Mouse (Mus musculus) liver, embryonic 18 days (tissue): ENCODE measurements around the gene Tfb2m. TPM values are rescaled to one million over a fixed set of nuclear protein-coding genes. Genes with fewer than 3 reads are reported as not detected.

Experiments
- polyA plus RNA-seq: library from polyadenylated mRNA; depleted of rRNA; stranded (reverse); fragments of >200 nt; gene quantifications from 2 replicates; pipeline ENCODE4 v1.2.3, GENCODE M21; 2012; rRNA removed

Tfb2m gene
- 7.6 and 8.1 TPM in 2 replicates for polyA plus RNA-seq

GRCm38 (mm10) chr1:179545768-179546550 is at the start of gene Tfb2m, which contains the start of gene Cnst:
Tfb2m (minus strand) TSS chr1:179546267.
Cnst (plus strand) TSS chr1:179546370.

GRCm38 (mm10) chr1:179517713-179518465 is 28.2 kb downstream of the Tfb2m start, which contains the start of gene Smyd3:
Smyd3 (minus strand) TSS chr1:179518041.

Other genes with a start within 250 kb of the Tfb2m start
- 2.9 and 3.1 TPM in 2 replicates for gene Smyd3, start 28.2 kb downstream of the Tfb2m start, polyA plus RNA-seq
- gene Cnst, start 103 bp upstream of the Tfb2m start, polyA plus RNA-seq: 5.8 and 6.5 TPM in 2 replicates
- 4.9 and 5.2 TPM in 2 replicates for gene Sccpdh, start 121.9 kb upstream of the Tfb2m start, polyA plus RNA-seq
- gene Kif28, start 199.0 kb upstream of the Tfb2m start, polyA plus RNA-seq: 0.01 TPM in 1 of 2 replicates, not detected in the other